Mouse (Mus musculus): Measurements from ENCODE around the gene Guca1b.

DNA sequence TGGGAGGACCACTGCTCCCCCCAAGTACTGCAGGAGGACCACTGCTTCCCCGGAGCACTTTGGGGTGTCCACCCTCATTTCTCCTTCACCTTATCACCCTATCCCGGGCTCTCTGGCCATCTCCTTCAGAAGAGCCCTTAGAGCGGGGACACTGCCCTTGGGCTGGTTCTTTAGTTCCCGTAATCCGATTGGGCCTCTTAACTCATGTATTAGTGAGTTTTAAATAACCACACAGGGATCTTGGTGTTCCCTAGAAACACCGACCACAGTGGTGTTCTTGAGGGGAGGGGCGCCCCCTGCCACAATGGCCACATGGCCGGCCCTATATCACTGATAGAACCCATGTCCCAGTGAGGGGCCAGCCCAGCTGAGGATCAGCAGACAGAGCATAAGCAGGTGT lies 13.9 kb downstream of the Guca1b start:
- no peak for TF ChIP-seq MAX (IDR thresholded peaks at IDR 0.05; ENCODE audit: low read depth)
- TF ChIP-seq POLR2A (IDR thresholded peaks at IDR 0.05; ENCODE audit: insufficient read length, low read depth): no peak
- TF ChIP-seq SRF (IDR thresholded peaks at IDR 0.05; ENCODE audit: control insufficient read depth, insufficient read length, low read depth): no peak
- no peak for TF ChIP-seq USF1 (IDR thresholded peaks at IDR 0.05; ENCODE audit: low read depth)
- no peak for TF ChIP-seq CEBPB (IDR thresholded peaks at IDR 0.05; ENCODE audit: insufficient read depth, poor library complexity, severe bottlenecking)
- no peak for TF ChIP-seq REST (IDR thresholded peaks at IDR 0.05; ENCODE audit: insufficient read depth, insufficient read length)
- TF ChIP-seq E2F4 (IDR thresholded peaks at IDR 0.05; ENCODE audit: insufficient read depth): no peak
- TF ChIP-seq MYOD1 (IDR thresholded peaks at IDR 0.05; ENCODE audit: control insufficient read depth in 1 of 3, insufficient read length in 2 of 3, low read depth in 2 of 3): no peak
